Mouse (Mus musculus) neural tube, embryonic 12.5 days (tissue): Measurements from ENCODE around the gene Cited4. TPM values are rescaled to one million over a fixed set of nuclear protein-coding genes. Genes with fewer than 3 reads are reported as not detected.

Experiments
- ATAC-seq: fragments of 200-750 bp; cut with Nextera tagmentation; 2 replicates; pipeline ENCODE4 v1.8.0; 2017; ENCODE audit warnings: low read depth, mild to moderate bottlenecking, moderate TSS enrichment, moderate library complexity; ENCODE audit not compliant: low FRiP score
- H3K27ac ChIP-seq: fragments of 300-500 bp; sonication (generic); 2 replicates; pipeline ENCODE4 v1.5.1; 2016
- H3K27me3 ChIP-seq: fragments of 300-500 bp; sonication (generic); replicated peaks from 2 replicates; pipeline ENCODE4 v1.6.1; 2016; ENCODE audit warnings: mild to moderate bottlenecking
- H3K36me3 ChIP-seq: fragments of 300-500 bp; sonication (generic); 2 replicates; pipeline ENCODE4 v1.6.1; 2016; ENCODE audit warnings: mild to moderate bottlenecking
- H3K4me1 ChIP-seq: fragments of 300-500 bp; sonication (generic); 2 replicates; pipeline ENCODE4 v1.6.1; 2016
- H3K4me2 ChIP-seq: fragments of 300-500 bp; sonication (generic); replicated peaks from 2 replicates; pipeline ENCODE4 v1.6.1; 2016; ENCODE audit warnings: mild to moderate bottlenecking
- H3K4me3 ChIP-seq: fragments of 300-500 bp; sonication (generic); 2 replicates; pipeline ENCODE4 v1.5.1; 2016
- H3K9ac ChIP-seq: fragments of 300-500 bp; sonication (generic); 2 replicates; pipeline ENCODE4 v1.6.1; 2016; ENCODE audit warnings: mild to moderate bottlenecking
- H3K9me3 ChIP-seq: fragments of 300-500 bp; sonication (generic); 2 replicates; pipeline ENCODE4 v1.6.1; 2016; ENCODE audit warnings: mild to moderate bottlenecking
- WGBS: fragments of 180-500 bp; shearing (Covaris S2); methylation state at CpG from one replicate; pipeline ENCODE4 v1.1.7; 2016; 5-methylcytosine and 5-hydroxymethylcytosine counted together
- polyA plus RNA-seq: library from polyadenylated mRNA; unstranded; fragments of >200 nt; fragmentation: Nextera tagmentation; extraction: Ambion mirVana; gene quantifications from 2 replicates; pipeline ENCODE4 v1.2.1, GENCODE M21; 2016

Gene Cited4
- polyA plus RNA-seq, 1 experiment from 2014 or later, result 4.3 TPM

GRCm38 (mm10) chr4:120716141-120716571 lies 49.8 kb downstream of the Cited4 start:
- Histone ChIP-seq H3K27ac (no peak overlapping the region), H3K9me3 (no peaks in the 10 kb centered on the region), H3K4me3 (peak overlapping the region; percentile 22), H3K4me2 (peak overlapping the region; percentile 60), H3K27me3 (peaks cover 24% of the 10 kb centered on the region), H3K36me3 (no peaks in the 10 kb centered on the region), H3K4me1 (peaks cover 21% of the 10 kb centered on the region), H3K9ac (no peak overlapping the region)
- WGBS, result 1% methylated on average over 12 of the region's 12 CpGs
- peak; percentile 69 for ATAC-seq

- 18% methylated on average over 12 of the region's 12 CpGs for WGBS
- Histone ChIP-seq H3K4me2 (peak overlapping the region; percentile 60), H3K9ac (no peak overlapping the region), H3K27ac (no peak overlapping the region), H3K4me3 (peak overlapping the region; percentile 22; the same call in 1 of the 2 replicates), H3K27me3 (peaks cover 24% of the 10 kb centered on the region), H3K4me1 (peaks cover 21% of the 10 kb centered on the region), H3K9me3 (no peaks in the 10 kb centered on the region), H3K36me3 (no peaks in the 10 kb centered on the region)
- no peak for ATAC-seq
These were observed 50.4 kb downstream of the Cited4 start for GRCm38 (mm10) chr4:120716765-120717164.

Other genes with a start within 250 kb of the Cited4 start
- gene Slfnl1, start 134.3 kb upstream of the Cited4 start, polyA plus RNA-seq, result not detected in 2 replicates
- gene Ctps, start 96.3 kb upstream of the Cited4 start, polyA plus RNA-seq, result 92.4 and 101 TPM in 2 replicates
- not detected in 2 replicates for gene Gm8439, start 77.8 kb upstream of the Cited4 start, polyA plus RNA-seq
- 4.2 and 5.0 TPM in 2 replicates for gene Kcnq4, start 82.0 kb downstream of the Cited4 start, polyA plus RNA-seq
- gene Nfyc, start 165.0 kb downstream of the Cited4 start, polyA plus RNA-seq, result 103 and 104 TPM in 2 replicates
- gene Rims3, start 188.2 kb downstream of the Cited4 start, polyA plus RNA-seq, result 10.0 and 12.9 TPM in 2 replicates